Mouse (Mus musculus): ENCODE data around the gene Rbm47. TPM values are rescaled to one million over a fixed set of nuclear protein-coding genes. Genes with fewer than 3 reads are reported as not detected.

Rbm47 gene
- polyA plus RNA-seq, 1 experiment from 2014 or later = 70.7 TPM

DNA sequence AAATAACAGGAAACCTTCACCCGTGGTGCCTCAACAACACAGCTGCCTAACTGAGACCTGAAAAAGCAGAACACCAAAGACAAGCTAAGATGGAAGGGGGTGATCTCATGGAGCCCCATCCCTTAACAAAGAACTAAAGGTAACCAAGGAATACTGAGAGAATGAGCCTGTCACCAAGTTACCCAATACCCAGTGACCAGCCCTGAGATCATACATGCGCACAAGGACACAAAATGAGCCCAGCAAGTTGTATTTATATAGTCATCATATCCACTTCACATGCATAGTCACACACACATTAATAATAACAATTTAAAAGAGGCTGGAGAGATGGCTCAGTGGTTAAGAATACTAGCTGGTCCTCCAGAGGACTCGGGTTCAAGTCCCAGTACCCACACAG, 44.0 kb downstream of the Rbm47 start:
- Histone ChIP-seq H3K9me3 (ENCODE audit: control insufficient read depth, low read length) (no peaks in the 10 kb centered on the region), H3K4me3 (ENCODE audit: low read depth, low read length) (no peak overlapping the region), H3K9ac (ENCODE audit: low read length) (no peak overlapping the region), H3K4me1 (replicated peaks; ENCODE audit: control insufficient read depth, insufficient read depth) (no peaks in the 10 kb centered on the region), H3K27ac (replicated peaks) (no peak overlapping the region), H3K27me3 (ENCODE audit: control insufficient read depth, insufficient read depth, low read length) (no peaks in the 10 kb centered on the region), H3K36me3 (ENCODE audit: control insufficient read depth, insufficient read depth, low read length) (0 out of 2 replicates have a peak, but pooled peaks cover 3% of the 10 kb centered on the region), H3K4me2 (replicated peaks; ENCODE audit: low read depth) (no peak overlapping the region)
- ATAC-seq (ENCODE audit: low FRiP score, low TSS enrichment) (no peak), DNase-seq (ENCODE audit: low spot score) (no peak)
- TF ChIP-seq EP300 (optimal IDR thresholded peaks at IDR 0.05) = no peak
- no peak for TF ChIP-seq CTCF (IDR thresholded peaks at IDR 0.05; ENCODE audit: low read depth)
- 90% methylated on average over 3 of the region's 3 CpGs for WGBS

DNA sequence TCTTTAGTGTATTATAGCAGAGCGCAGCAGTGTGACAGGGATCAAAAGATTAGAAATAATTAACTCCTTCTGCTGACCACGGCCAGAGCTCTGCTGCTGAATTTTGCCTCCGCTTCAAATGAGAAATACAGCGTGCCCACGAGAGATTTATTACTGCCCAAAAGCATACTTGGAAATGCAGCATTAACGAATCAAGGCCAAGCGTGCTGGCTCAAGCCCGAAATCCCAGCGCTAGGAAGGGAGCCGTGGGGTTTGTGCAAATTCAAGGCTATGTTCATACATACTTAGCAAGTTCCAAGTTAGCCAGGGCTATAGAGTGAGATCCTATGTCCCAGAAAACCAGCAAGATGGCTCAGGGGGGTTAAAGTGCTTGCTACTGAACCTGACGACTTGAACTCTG, 47.5 kb downstream of the Rbm47 start:
- Histone ChIP-seq H3K27me3 (ENCODE audit: control insufficient read depth, insufficient read depth, low read length) (no peaks in the 10 kb centered on the region), H3K9ac (ENCODE audit: low read length) (0 out of 2 replicates have a peak overlapping the region, but pooled peaks have one; percentile 13), H3K9me3 (ENCODE audit: control insufficient read depth, low read length) (no peaks in the 10 kb centered on the region), H3K36me3 (ENCODE audit: control insufficient read depth, insufficient read depth, low read length) (0 out of 2 replicates have a peak, but pooled peaks cover 1% of the 10 kb centered on the region), H3K4me3 (ENCODE audit: low read depth, low read length) (no peak overlapping the region), H3K4me2 (replicated peaks; ENCODE audit: low read depth) (peak overlapping the region; percentile 20; the same call in 1 of the 2 replicates), H3K27ac (replicated peaks) (no peak overlapping the region), H3K4me1 (replicated peaks; ENCODE audit: control insufficient read depth, insufficient read depth) (no peaks in the 10 kb centered on the region)
- no peak for DNase-seq (ENCODE audit: low spot score)
- TF ChIP-seq EP300 (optimal IDR thresholded peaks at IDR 0.05) (no peak), CTCF (IDR thresholded peaks at IDR 0.05; ENCODE audit: low read depth) (no peak)
- WGBS = 56% methylated on average over 11 of the region's 11 CpGs
- no peak for ATAC-seq (ENCODE audit: low FRiP score, low TSS enrichment)

DNA sequence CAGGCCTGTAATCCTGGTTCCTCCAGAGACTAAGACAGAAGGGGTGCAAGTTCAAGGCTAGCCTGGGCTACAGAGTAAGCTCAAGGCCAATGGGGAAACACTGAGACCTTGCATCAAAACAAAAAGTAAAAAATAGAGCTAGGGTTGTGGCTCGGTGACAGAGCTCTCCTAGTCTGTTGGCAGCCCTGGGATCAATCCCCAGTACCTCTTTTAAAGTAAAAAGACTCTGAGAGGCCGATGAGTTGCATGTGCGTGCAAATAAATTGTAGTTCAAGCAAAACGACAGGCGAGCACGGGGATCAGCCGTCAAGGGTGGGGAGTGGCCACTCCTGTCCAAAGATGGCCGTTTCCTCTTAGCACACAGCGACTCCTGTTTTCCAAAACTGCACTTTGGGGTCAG, 48.0 kb downstream of the Rbm47 start:
- H3K27ac ChIP-seq (replicated peaks) = no peak overlapping the region
- no peaks in the 10 kb centered on the region for H3K27me3 ChIP-seq (ENCODE audit: control insufficient read depth, insufficient read depth, low read length)

DNA sequence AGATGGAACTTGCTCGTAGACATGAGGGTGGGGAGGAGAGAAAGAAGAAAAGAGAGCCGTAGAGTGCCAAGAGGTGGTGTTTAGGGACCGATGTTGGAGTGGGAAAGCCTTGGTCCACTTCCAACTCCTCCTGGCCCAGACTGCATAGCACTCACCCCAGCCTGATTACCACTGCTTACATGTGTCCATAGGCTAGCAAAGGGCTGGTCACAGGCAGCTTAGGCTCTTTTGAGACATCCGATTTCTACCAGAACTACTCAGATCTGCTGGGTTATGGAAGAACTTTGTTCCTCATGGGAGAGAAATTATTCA, 48.9 kb downstream of the Rbm47 start:
- TF ChIP-seq CTCF (IDR thresholded peaks at IDR 0.05; ENCODE audit: low read depth) = no peak
- TF ChIP-seq EP300 (optimal IDR thresholded peaks at IDR 0.05) = no peak
- no peak for ATAC-seq (ENCODE audit: low FRiP score, low TSS enrichment)
- no peak for DNase-seq (ENCODE audit: low spot score)

More for the DNA sequence above, 48.0 kb downstream of the Rbm47 start:
- WGBS = 46% methylated on average over 9 of the region's 9 CpGs
- no peak for TF ChIP-seq CTCF (IDR thresholded peaks at IDR 0.05; ENCODE audit: low read depth)
- TF ChIP-seq EP300 (optimal IDR thresholded peaks at IDR 0.05) = no peak
- H3K4me2 ChIP-seq (replicated peaks; ENCODE audit: low read depth) = peak overlapping the region; percentile 20; the same call in 1 of the 2 replicates
- no peak overlapping the region for H3K4me3 ChIP-seq (ENCODE audit: low read depth, low read length)
- H3K9ac ChIP-seq (ENCODE audit: low read length) = 0 out of 2 replicates have a peak overlapping the region, but pooled peaks have one; percentile 13
- no peaks in the 10 kb centered on the region for H3K9me3 ChIP-seq (ENCODE audit: control insufficient read depth, low read length)
- DNase-seq (ENCODE audit: low spot score) (no peak), ATAC-seq (ENCODE audit: low FRiP score, low TSS enrichment) (no peak)
- H3K36me3 ChIP-seq (ENCODE audit: control insufficient read depth, insufficient read depth, low read length) = no peaks in the 10 kb centered on the region
- no peaks in the 10 kb centered on the region for H3K4me1 ChIP-seq (replicated peaks; ENCODE audit: control insufficient read depth, insufficient read depth)

DNA sequence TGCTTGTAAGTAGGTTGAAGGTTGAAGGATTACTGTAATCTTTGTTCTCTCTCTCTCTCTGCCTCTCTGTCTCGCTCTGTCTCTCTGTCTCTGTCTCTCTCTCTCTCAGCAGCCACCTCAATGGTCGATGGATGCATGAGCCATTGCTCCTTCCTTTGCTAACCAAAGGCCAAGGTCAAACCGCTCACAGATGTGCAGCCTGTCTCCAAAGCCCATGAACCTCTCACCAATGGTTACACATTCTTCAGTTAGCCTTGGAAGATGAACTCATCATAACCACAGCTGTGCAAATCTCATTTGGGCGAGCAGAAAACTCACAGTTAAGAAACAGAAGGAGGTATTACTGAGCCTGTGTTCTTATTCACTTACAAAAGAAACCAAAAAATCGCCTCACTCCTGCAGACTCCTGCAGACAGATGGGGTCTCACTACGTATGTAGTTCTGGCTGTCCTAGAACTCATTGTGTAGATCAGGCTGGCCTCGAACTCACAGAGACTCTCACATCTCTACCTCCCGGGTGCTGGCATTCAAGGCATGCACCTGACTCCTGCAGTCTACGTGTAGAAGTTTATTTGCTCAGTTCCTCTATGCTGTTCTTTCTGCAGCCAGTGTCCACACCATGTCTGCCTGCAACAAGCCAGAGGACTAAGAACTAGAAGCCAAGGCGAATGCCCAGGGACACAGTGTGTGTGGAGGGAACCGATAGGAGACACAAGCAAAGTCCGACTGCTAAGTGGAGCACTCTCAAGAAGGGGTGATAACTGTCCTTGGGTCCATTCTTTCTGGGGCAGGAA, 49.4 kb downstream of the Rbm47 start:
- no peak for DNase-seq (ENCODE audit: low spot score)
- Histone ChIP-seq H3K4me2 (replicated peaks; ENCODE audit: low read depth) (no peak overlapping the region), H3K4me3 (ENCODE audit: low read depth, low read length) (no peak overlapping the region), H3K36me3 (ENCODE audit: control insufficient read depth, insufficient read depth, low read length) (no peaks in the 10 kb centered on the region), H3K9me3 (ENCODE audit: control insufficient read depth, low read length) (no peaks in the 10 kb centered on the region), H3K27me3 (ENCODE audit: control insufficient read depth, insufficient read depth, low read length) (no peaks in the 10 kb centered on the region), H3K9ac (ENCODE audit: low read length) (no peak overlapping the region), H3K4me1 (replicated peaks; ENCODE audit: control insufficient read depth, insufficient read depth) (no peaks in the 10 kb centered on the region), H3K27ac (replicated peaks) (no peak overlapping the region)
- ATAC-seq (ENCODE audit: low FRiP score, low TSS enrichment) = no peak
- no peak for TF ChIP-seq CTCF (IDR thresholded peaks at IDR 0.05; ENCODE audit: low read depth)
- WGBS = 87% methylated on average over 12 of the region's 12 CpGs

More for the DNA sequence above, 48.9 kb downstream of the Rbm47 start:
- no peaks in the 10 kb centered on the region for H3K4me1 ChIP-seq (replicated peaks; ENCODE audit: control insufficient read depth, insufficient read depth)
- H3K9ac ChIP-seq (ENCODE audit: low read length) = no peak overlapping the region
- no peak overlapping the region for H3K4me3 ChIP-seq (ENCODE audit: low read depth, low read length)
- 80% methylated on average over 4 of the region's 4 CpGs for WGBS
- H3K4me2 ChIP-seq (replicated peaks; ENCODE audit: low read depth) = no peak overlapping the region
- no peak overlapping the region for H3K27ac ChIP-seq (replicated peaks)
- H3K36me3 ChIP-seq (ENCODE audit: control insufficient read depth, insufficient read depth, low read length) = no peaks in the 10 kb centered on the region
- no peaks in the 10 kb centered on the region for H3K27me3 ChIP-seq (ENCODE audit: control insufficient read depth, insufficient read depth, low read length)
- H3K9me3 ChIP-seq (ENCODE audit: control insufficient read depth, low read length) = no peaks in the 10 kb centered on the region

DNA sequence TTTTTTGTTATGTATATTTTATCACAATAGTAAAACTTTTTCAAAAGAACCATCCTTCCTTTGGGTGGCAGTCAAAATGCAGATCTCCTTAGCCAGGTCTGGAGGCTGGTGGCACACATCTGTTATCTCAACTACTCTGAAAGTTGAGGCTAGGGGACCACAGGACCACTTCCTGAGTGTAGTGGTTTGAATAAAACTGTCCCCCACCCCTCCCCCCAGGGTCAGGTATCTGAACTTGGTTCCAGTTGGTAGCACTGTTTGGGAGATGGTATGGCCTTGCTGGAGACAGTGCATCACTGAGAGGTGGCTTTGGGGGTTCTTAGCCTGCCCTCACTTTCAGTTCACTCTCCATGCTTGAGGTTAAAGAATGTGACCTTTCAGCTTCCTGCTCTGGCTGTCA, 51.7 kb downstream of the Rbm47 start:
- Histone ChIP-seq H3K36me3 (ENCODE audit: control insufficient read depth, insufficient read depth, low read length) (no peaks in the 10 kb centered on the region), H3K4me2 (replicated peaks; ENCODE audit: low read depth) (no peak overlapping the region), H3K4me3 (ENCODE audit: low read depth, low read length) (no peak overlapping the region), H3K9me3 (ENCODE audit: control insufficient read depth, low read length) (no peaks in the 10 kb centered on the region), H3K27me3 (ENCODE audit: control insufficient read depth, insufficient read depth, low read length) (no peaks in the 10 kb centered on the region), H3K4me1 (replicated peaks; ENCODE audit: control insufficient read depth, insufficient read depth) (no peaks in the 10 kb centered on the region), H3K9ac (ENCODE audit: low read length) (no peak overlapping the region), H3K27ac (replicated peaks) (no peak overlapping the region)
- DNase-seq (ENCODE audit: low spot score) (no peak), ATAC-seq (ENCODE audit: low FRiP score, low TSS enrichment) (no peak)
- TF ChIP-seq CTCF (IDR thresholded peaks at IDR 0.05; ENCODE audit: low read depth) (no peak), EP300 (optimal IDR thresholded peaks at IDR 0.05) (no peak)

Measured in stomach, postnatal 0 days (tissue).